ENCODE assay signal across 18 mouse cellular contexts in the genomic region with DNA sequence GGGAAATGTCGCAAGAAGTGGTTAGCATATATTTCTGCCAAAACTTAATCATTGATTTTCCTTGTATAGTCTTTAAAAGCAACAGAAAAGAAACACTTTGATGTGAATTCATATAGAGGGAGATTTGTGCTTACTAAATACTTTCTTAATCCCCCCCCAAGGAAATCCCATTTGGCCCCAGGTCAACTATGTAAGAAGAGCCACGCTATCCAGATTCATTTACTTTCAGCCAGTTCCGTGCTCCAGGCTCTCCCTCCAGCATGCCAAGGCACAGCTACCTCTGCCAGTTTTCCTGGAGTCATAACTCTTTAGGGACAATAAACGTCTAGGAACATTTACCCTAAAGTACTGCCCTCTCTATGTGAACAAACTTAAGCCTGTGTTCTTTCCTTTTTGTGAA. TPM values are rescaled to one million over a fixed set of nuclear protein-coding genes. Genes with fewer than 3 reads are reported as not detected.
DNase-seq lines count a peak whose midpoint lies in the region; ATAC-seq and TF ChIP-seq lines count a peak whose summit lies in the region.
"Had no signal": no experiment of that assay in that cellular context is flagged by ENCODE, and none has a peak within 500 bp of the region (broad histone marks: within the 10 kb centered on the region; RNA-seq: fewer than 3 reads in every experiment).

No protein-coding gene starts in this region.

- WGBS in intestine, postnatal 0 days = 43% methylated on average over 4 of the region's 4 CpGs
- 44% methylated on average over 4 of the region's 4 CpGs for WGBS in intestine, embryonic 16.5 days
- 20% methylated on average over 4 of the region's 4 CpGs for WGBS in large intestine, adult 2 months

- no peaks in the 10 kb centered on the region for H3K4me1 ChIP-seq in intestine, postnatal 0 days (replicated peaks; ENCODE audit: control insufficient read depth, insufficient read depth, low read length)
- H3K4me1 ChIP-seq in intestine, embryonic 16.5 days (ENCODE audit: control insufficient read depth, insufficient read depth, low read length) = no peaks in the 10 kb centered on the region
- H3K4me1 ChIP-seq: embryonic facial prominence, embryonic 12.5 days; kidney, embryonic 15.5 days; liver, embryonic 13.5 days had no signal

- H3K36me3 ChIP-seq in intestine, postnatal 0 days (ENCODE audit: control insufficient read depth, insufficient read depth) = no peaks in the 10 kb centered on the region
- H3K36me3 ChIP-seq in intestine, embryonic 16.5 days (ENCODE audit: control insufficient read depth, insufficient read depth, low read length) = no peaks in the 10 kb centered on the region
- H3K36me3 ChIP-seq: embryonic facial prominence, embryonic 12.5 days; G1E; kidney, embryonic 15.5 days; liver, embryonic 13.5 days had no signal

- ATAC-seq in intestine, postnatal 0 days = no peak
- no peak for ATAC-seq in intestine, embryonic 16.5 days
- ATAC-seq: CD4-positive, CD25-positive, alpha-beta regulatory T cell, adult 4 months; inflammation-experienced regulatory T-cells, adult 6 months had no signal

- no peak overlapping the region for H3K9ac ChIP-seq in intestine, postnatal 0 days (ENCODE audit: low read depth, low read length)
- no peak overlapping the region for H3K9ac ChIP-seq in intestine, embryonic 16.5 days (ENCODE audit: low read depth, low read length)
- H3K9ac ChIP-seq: embryonic facial prominence, embryonic 12.5 days; kidney, embryonic 15.5 days; liver, embryonic 13.5 days had no signal

- no peak overlapping the region for H3K27ac ChIP-seq in intestine, postnatal 0 days (ENCODE audit: low read depth, low read length)
- no peak overlapping the region for H3K27ac ChIP-seq in intestine, embryonic 16.5 days (ENCODE audit: low read length)
- H3K27ac ChIP-seq: embryonic facial prominence, embryonic 12.5 days; kidney, embryonic 15.5 days; liver, embryonic 13.5 days had no signal

- DNase-seq in adrenal gland, postnatal 10 days = peak; percentile 44
- no peak for DNase-seq in adrenal gland, postnatal 4 days (ENCODE audit: low spot score in 2 of 2)
- DNase-seq in lung, postnatal 10 days = peak; percentile 26
- no peak for DNase-seq in lung, postnatal 36 days
- DNase-seq in large intestine, adult 2 months (ENCODE audit: low read depth, low spot score) = peak; percentile 25
- DNase-seq in left cerebral cortex, adult 8-10 months (ENCODE audit: low spot score in 2 of 2) = no peak
- DNase-seq: cerebellum, adult 2 months; layer of hippocampus, postnatal 36 days; liver, embryonic 13.5 days; midbrain, embryonic 14.5 days; right cerebral cortex, postnatal 4 days had no signal

- no peaks in the 10 kb centered on the region for H3K27me3 ChIP-seq in intestine, postnatal 0 days (replicated peaks; ENCODE audit: control insufficient read depth, insufficient read depth, low read length)
- no peaks in the 10 kb centered on the region for H3K27me3 ChIP-seq in intestine, embryonic 16.5 days (replicated peaks; ENCODE audit: control insufficient read depth, insufficient read depth, low read length)
- H3K27me3 ChIP-seq: embryonic facial prominence, embryonic 12.5 days; kidney, embryonic 15.5 days; liver, embryonic 13.5 days had no signal

- no peak overlapping the region for H3K4me3 ChIP-seq in intestine, postnatal 0 days (ENCODE audit: low read depth, low read length)
- no peak overlapping the region for H3K4me3 ChIP-seq in intestine, embryonic 16.5 days (ENCODE audit: low read length)
- H3K4me3 ChIP-seq: embryonic facial prominence, embryonic 12.5 days; kidney, embryonic 15.5 days; liver, embryonic 13.5 days had no signal

- H3K9me3 ChIP-seq in intestine, postnatal 0 days (ENCODE audit: control insufficient read depth) = no peaks in the 10 kb centered on the region
- no peaks in the 10 kb centered on the region for H3K9me3 ChIP-seq in intestine, embryonic 16.5 days (ENCODE audit: control insufficient read depth, low read length)
- H3K9me3 ChIP-seq: embryonic facial prominence, embryonic 12.5 days; G1E; kidney, embryonic 15.5 days; liver, embryonic 13.5 days had no signal

- H3K4me2 ChIP-seq in intestine, postnatal 0 days (replicated peaks; ENCODE audit: low read depth) = 0 out of 2 replicates have a peak overlapping the region, but pooled peaks have one; percentile 3
- no peak overlapping the region for H3K4me2 ChIP-seq in intestine, embryonic 16.5 days (ENCODE audit: low read depth, low read length)
- H3K4me2 ChIP-seq: embryonic facial prominence, embryonic 12.5 days; kidney, embryonic 15.5 days; liver, embryonic 13.5 days had no signal

- no peak for TF ChIP-seq CTCF in intestine, postnatal 0 days (IDR thresholded peaks at IDR 0.05; ENCODE audit: low read depth)

RNA-seq across cellular contexts. Expression of gene Mrc1, which starts 8.5 kb away (rescaled TPM):
- total RNA-seq in adrenal gland, postnatal 10 days (2021) = 10 to 100 TPM; 24.8 to 31.3 TPM
- 10 to 100 TPM; 28.7 to 33.3 TPM for total RNA-seq in adrenal gland, postnatal 4 days (2021)
- polyA plus RNA-seq in intestine, postnatal 0 days (2015; fragmentation: Nextera tagmentation; extraction: Ambion mirVana) = 3.1 and 3.8 TPM in 2 replicates
- polyA plus RNA-seq in intestine, embryonic 16.5 days (2015; fragmentation: Nextera tagmentation; extraction: Ambion mirVana) = 4.6 and 5.1 TPM in 2 replicates
- polyA plus RNA-seq in large intestine, adult 2 months (2012; rRNA removed) = 1.5 and 2.1 TPM in 2 replicates
- total RNA-seq in left cerebral cortex, adult 8-10 months (2022) = 1 to 10 TPM; 3.2 to 5.0 (median 4.3) TPM
- polyA plus RNA-seq: G1E had no signal

Comparison
In these comparisons a context has a peak if more than half of its experiments do, and no peak if none do; other contexts are left out.
1. DNase-seq: peak in adrenal gland, postnatal 10 days (single experiment), lung, postnatal 10 days (single experiment) and large intestine, adult 2 months (single experiment); none in adrenal gland, postnatal 4 days (0 of 2), lung, postnatal 36 days (single experiment) and left cerebral cortex, adult 8-10 months (0 of 2).
2. RNA of gene Mrc1, which starts 8.5 kb away (total RNA-seq): 28.7 to 33.3 TPM in adrenal gland, postnatal 4 days and 24.8 to 31.3 TPM in adrenal gland, postnatal 10 days; 3.2 to 5.0 TPM in left cerebral cortex, adult 8-10 months; every median in the first group is over 4 times any median in the second.